Mouse (Mus musculus): ENCODE data around the gene Fbn1. TPM values are rescaled to one million over a fixed set of nuclear protein-coding genes. Genes with fewer than 3 reads are reported as not detected.

The Fbn1 gene
- polyA plus RNA-seq, 1 experiment from 2014 or later: 20.8 TPM

DNA sequence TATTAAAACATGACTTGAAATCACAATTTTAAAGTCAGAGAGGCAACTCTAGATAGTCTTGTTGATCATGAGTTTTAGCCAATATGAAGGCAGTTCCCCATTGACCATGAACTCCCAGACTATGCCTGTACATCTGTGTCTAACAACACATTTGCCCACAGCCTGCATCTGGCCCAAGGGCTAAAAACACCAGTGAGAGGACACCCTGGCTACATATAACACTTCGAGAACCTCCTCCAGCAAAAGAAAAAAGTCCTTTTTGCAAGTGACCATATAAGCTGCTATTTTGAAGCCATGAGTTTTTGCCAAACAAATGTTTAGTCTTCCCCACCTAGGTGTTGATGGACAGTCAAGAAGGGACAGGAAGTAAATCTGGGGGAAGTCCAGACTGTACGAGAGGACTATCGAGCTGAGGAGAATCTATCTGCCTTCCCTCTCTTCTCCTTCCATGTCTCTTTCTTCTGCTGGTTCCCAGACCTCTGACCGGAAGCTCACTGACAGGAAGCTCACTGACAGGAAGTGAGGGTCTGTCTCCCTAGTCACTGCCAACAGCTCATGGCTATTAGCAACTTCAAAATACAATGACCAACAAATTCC is 103.2 kb downstream of the Fbn1 start:
- H3K4me2 ChIP-seq (replicated peaks): no peak overlapping the region
- H3K4me1 ChIP-seq (replicated peaks): no peaks in the 10 kb centered on the region
- no peak overlapping the region for H3K27ac ChIP-seq
- no peaks in the 10 kb centered on the region for H3K27me3 ChIP-seq (replicated peaks)
- no peak overlapping the region for H3K9ac ChIP-seq
- H3K4me3 ChIP-seq (replicated peaks): no peak overlapping the region
- WGBS: 78% methylated on average over 4 of the region's 4 CpGs
- ATAC-seq: no peak
- 0 out of 2 replicates have a peak, but pooled peaks cover 3% of the 10 kb centered on the region for H3K36me3 ChIP-seq
- no peaks in the 10 kb centered on the region for H3K9me3 ChIP-seq

DNA sequence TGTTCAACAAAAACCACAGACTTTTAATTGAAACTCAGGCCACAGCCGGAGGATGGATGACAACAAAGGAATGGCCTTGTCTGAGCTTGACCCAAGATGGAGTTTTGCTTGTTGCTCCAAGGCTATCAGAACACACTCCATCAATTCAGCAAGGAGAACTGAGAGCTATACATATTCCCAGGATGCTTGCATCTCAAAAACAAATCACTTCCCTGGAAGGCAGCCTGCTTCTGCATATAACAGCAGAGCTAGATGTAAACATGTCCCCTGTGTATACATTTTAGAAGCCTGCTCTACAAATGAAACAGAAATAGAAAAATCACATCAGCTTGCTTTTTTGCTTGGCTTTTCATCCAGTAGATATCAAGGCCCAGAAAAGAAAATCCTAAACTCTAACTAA is 105.5 kb downstream of the Fbn1 start:
- Histone ChIP-seq H3K4me2 (replicated peaks) (no peak overlapping the region), H3K4me3 (replicated peaks) (no peak overlapping the region), H3K9me3 (no peaks in the 10 kb centered on the region), H3K36me3 (0 out of 2 replicates have a peak, but pooled peaks cover 3% of the 10 kb centered on the region), H3K9ac (no peak overlapping the region), H3K4me1 (replicated peaks) (no peaks in the 10 kb centered on the region), H3K27ac (no peak overlapping the region), H3K27me3 (replicated peaks) (no peaks in the 10 kb centered on the region)
- WGBS: 63% methylated on average over 1 of the region's 1 CpGs
- no peak for ATAC-seq

DNA sequence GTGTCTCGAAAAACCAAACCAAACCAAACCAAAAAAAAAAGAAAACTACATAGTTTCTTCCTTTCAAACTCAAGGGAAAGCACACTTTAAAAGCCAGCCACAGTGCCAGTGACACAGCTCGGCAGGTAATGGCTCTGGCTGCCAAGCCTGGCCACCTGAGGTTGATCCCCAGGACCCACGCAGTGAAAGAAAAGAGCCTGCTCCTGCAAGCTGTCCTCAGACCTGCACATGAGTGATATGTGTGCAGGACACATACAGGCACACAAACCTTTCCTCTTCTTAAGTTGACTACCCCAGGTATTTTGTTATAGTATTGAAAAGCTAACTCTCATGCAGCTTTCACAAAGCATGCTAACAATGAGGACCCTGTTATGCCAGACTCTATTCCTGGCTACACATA is 107.7 kb downstream of the Fbn1 start:
- WGBS: 92% methylated on average over 3 of the region's 3 CpGs
- Histone ChIP-seq H3K9me3 (no peaks in the 10 kb centered on the region), H3K27me3 (replicated peaks) (no peaks in the 10 kb centered on the region), H3K4me3 (replicated peaks) (no peak overlapping the region), H3K4me2 (replicated peaks) (no peak overlapping the region), H3K4me1 (replicated peaks) (no peaks in the 10 kb centered on the region), H3K9ac (no peak overlapping the region), H3K27ac (no peak overlapping the region), H3K36me3 (0 out of 2 replicates have a peak, but pooled peaks cover 3% of the 10 kb centered on the region)
- ATAC-seq: no peak

DNA sequence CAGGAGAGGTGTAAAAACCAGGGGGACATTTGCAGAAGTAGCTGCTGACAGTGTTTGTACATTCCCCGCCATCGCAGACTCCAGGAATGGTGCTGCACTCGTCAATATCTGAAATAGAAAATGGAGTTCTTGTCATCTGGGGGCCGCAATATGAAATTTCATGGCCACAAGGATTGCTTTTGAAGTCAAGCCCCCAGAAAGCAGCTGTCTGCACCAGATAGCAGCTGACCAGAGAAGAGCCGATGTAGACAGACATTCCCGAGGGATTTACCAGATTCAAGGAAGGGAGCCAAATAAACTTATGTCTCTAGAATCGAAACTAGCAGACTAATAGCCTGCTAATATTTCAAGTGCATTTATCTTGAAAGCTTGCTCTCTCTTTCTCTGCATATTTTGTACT is 110.0 kb downstream of the Fbn1 start:
- no peak overlapping the region for H3K4me3 ChIP-seq (replicated peaks)
- H3K27me3 ChIP-seq (replicated peaks): no peaks in the 10 kb centered on the region
- 0 out of 2 replicates have a peak, but pooled peaks cover 3% of the 10 kb centered on the region for H3K36me3 ChIP-seq
- H3K9ac ChIP-seq: no peak overlapping the region
- ATAC-seq: no peak
- no peaks in the 10 kb centered on the region for H3K9me3 ChIP-seq
- WGBS: 64% methylated on average over 7 of the region's 7 CpGs
- H3K4me1 ChIP-seq (replicated peaks): no peaks in the 10 kb centered on the region
- H3K4me2 ChIP-seq (replicated peaks): no peak overlapping the region
- no peak overlapping the region for H3K27ac ChIP-seq

DNA sequence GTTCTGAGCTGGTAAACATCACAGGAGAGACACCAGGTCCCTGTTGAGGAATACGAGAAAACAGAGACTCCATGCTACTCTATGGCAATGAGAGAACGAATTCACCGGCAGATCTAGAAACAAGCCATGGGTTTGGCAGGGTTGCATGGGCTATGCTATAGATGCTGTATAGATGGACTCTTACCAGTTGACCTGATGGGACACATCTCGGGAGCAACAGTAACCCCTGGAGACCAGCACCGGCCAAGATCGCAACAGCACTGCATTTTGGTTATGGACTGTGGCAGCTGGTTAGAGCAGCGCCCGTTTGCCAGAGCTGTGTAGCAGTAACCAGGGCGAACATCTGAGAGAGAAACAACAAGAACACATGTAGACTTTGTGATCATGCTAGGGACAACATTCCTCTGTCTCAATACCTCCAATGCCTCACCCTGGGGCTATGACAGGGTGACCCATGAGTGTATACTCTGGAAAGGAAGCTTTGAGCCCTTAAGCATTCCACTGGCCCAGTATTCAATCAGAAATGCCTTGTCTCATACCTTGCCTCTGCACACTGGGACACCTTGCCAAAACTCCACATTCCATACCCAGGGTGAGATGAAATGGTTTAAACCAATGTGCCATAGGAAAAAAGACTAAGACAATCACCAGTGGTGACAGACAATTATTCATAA is 113.2 kb downstream of the Fbn1 start:
- no peak overlapping the region for H3K4me2 ChIP-seq (replicated peaks)
- no peaks in the 10 kb centered on the region for H3K36me3 ChIP-seq
- no peak overlapping the region for H3K9ac ChIP-seq
- H3K9me3 ChIP-seq: no peaks in the 10 kb centered on the region
- H3K27me3 ChIP-seq (replicated peaks): no peaks in the 10 kb centered on the region
- ATAC-seq: no peak
- no peaks in the 10 kb centered on the region for H3K4me1 ChIP-seq (replicated peaks)
- H3K4me3 ChIP-seq (replicated peaks): no peak overlapping the region
- 93% methylated on average over 9 of the region's 9 CpGs for WGBS
- no peak overlapping the region for H3K27ac ChIP-seq

DNA sequence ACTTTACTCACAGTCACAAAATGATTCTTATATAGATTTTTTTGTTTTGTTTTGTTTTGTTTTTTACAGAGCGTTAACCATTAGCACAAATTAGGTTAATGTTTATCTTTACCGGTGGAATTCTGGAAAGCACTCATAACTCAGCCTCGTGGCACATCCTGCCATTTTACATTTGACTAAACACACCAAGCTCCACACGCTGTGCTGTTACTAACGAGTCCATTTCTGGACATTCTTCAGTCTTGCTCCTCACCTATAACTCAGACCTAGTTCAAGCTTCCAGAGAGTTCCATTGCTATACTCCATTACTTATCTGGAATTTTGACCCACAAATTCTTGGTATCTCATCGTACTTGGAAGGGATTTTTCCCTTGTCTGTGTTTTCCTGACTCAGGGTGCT is 116.2 kb downstream of the Fbn1 start:
- no peaks in the 10 kb centered on the region for H3K9me3 ChIP-seq
- no peak overlapping the region for H3K9ac ChIP-seq
- H3K36me3 ChIP-seq: no peaks in the 10 kb centered on the region
- no peak for ATAC-seq
- no peak overlapping the region for H3K4me2 ChIP-seq (replicated peaks)
- no peaks in the 10 kb centered on the region for H3K4me1 ChIP-seq (replicated peaks)
- no peak overlapping the region for H3K4me3 ChIP-seq (replicated peaks)
- WGBS: 68% methylated on average over 6 of the region's 6 CpGs
- H3K27me3 ChIP-seq (replicated peaks): no peaks in the 10 kb centered on the region
- H3K27ac ChIP-seq: no peak overlapping the region

DNA sequence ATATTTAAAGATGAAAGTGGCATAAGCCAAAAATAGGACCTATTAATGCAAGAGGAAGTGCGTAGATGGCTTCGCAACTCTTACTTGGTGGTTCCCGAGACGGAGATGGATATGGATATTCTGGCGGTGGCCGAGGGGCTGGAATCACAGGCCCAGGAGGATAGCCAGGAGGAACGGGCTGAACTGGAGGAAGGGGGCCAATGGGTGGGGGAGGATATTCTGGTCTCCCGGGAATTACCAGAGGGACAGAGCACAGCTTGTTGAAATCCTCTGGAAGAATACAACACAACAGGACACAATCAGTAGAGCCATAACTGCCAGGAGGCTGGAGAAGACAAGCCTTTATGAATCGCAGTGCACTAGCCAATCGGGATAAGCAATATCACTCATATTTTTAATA is 118.0 kb downstream of the Fbn1 start:
- Histone ChIP-seq H3K4me2 (replicated peaks) (no peak overlapping the region), H3K4me1 (replicated peaks) (no peaks in the 10 kb centered on the region), H3K27me3 (replicated peaks) (no peaks in the 10 kb centered on the region), H3K4me3 (replicated peaks) (no peak overlapping the region), H3K9me3 (no peaks in the 10 kb centered on the region), H3K36me3 (no peaks in the 10 kb centered on the region; the same call in 1 of the 2 replicates), H3K9ac (no peak overlapping the region), H3K27ac (no peak overlapping the region)
- WGBS: 91% methylated on average over 10 of the region's 10 CpGs
- no peak for ATAC-seq

DNA sequence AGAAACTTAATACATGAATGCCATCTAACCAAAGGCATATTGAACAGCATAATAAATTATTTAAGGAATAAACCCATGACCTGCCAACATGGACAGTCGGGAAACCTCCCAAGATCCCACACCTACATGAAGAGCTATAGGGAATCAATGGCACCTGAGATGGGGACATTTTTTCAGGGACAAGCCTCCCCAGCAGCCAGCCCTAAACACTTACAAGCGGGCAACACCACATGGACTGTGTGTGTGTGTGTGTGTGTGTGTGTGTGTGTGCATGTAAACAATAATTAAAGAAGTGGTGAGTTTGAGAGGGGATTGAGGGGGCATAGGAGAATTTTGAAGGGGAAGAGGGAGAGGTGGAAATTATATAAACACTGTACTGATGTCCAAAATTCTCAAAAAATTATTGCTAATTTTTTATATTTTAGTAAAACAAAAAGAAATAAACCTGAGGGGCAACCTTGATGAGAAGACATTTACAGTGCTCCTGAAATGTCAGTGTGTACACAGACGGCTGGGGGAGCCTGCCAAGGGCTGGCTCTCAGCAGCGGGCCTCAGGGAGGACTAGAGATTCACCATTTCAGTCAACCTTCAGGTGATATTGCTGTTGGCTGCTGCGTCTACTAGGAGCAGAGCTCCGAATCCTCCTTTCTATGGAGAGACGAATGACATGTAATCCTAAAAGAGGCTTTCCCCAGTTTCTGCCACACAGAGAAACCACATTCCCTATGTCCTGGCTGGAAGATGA is 121.4 kb downstream of the Fbn1 start:
- no peak overlapping the region for H3K27ac ChIP-seq
- ATAC-seq: no peak
- WGBS: 75% methylated on average over 7 of the region's 7 CpGs
- H3K9me3 ChIP-seq: no peaks in the 10 kb centered on the region
- no peaks in the 10 kb centered on the region for H3K4me1 ChIP-seq (replicated peaks)
- H3K4me2 ChIP-seq (replicated peaks): no peak overlapping the region
- H3K27me3 ChIP-seq (replicated peaks): no peaks in the 10 kb centered on the region
- no peak overlapping the region for H3K4me3 ChIP-seq (replicated peaks)
- H3K9ac ChIP-seq: no peak overlapping the region
- H3K36me3 ChIP-seq: no peaks in the 10 kb centered on the region; the same call in 1 of the 2 replicates

DNA sequence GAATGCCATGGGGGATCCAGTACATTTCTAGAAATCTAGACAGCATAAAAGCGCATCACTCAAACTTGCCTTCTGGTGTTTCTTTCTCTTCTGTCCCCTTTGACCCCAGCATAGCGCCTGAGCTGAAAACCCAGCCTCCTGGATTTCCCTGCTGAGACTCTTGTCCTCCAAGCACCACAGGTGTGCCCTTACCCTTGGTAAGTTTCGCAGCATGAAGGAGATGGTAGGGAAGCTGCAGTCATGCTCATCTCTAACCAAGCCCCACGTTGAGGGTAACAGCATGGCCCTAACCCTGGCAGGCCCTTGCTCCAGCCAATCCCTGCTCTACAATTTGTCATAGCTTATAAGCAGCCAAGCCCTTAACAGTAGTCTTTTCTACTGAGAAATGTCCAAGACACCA is 122.9 kb downstream of the Fbn1 start:
- H3K4me1 ChIP-seq (replicated peaks): no peaks in the 10 kb centered on the region
- no peak for ATAC-seq
- no peak overlapping the region for H3K27ac ChIP-seq
- H3K9me3 ChIP-seq: no peaks in the 10 kb centered on the region
- 69% methylated on average over 4 of the region's 4 CpGs for WGBS
- H3K9ac ChIP-seq: no peak overlapping the region
- H3K36me3 ChIP-seq: no peaks in the 10 kb centered on the region; the same call in 1 of the 2 replicates
- H3K4me2 ChIP-seq (replicated peaks): no peak overlapping the region
- no peaks in the 10 kb centered on the region for H3K27me3 ChIP-seq (replicated peaks)
- no peak overlapping the region for H3K4me3 ChIP-seq (replicated peaks)

DNA sequence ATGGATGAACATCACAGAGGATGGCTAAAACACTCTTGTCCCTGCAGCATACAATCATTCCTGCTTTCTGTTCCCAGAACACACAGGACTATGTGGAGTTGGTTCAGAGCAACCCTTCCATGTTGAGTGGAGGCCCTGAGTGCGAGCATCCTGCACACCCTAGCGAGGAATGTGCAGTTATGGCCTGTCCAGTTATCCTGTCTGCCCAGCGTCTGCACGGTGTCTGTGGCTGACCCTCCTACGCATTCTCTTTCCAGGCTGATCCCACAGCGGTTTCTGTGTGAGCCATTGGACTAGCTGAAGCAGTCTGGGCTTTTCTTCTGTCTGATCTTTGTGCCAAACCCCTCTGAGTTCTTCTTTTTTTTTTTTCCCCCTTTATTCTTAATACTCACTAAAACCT is 123.4 kb downstream of the Fbn1 start:
- H3K4me2 ChIP-seq (replicated peaks): no peak overlapping the region
- no peak for ATAC-seq
- H3K4me3 ChIP-seq (replicated peaks): no peak overlapping the region
- no peaks in the 10 kb centered on the region for H3K9me3 ChIP-seq
- no peaks in the 10 kb centered on the region for H3K27me3 ChIP-seq (replicated peaks)
- no peaks in the 10 kb centered on the region for H3K4me1 ChIP-seq (replicated peaks)
- H3K9ac ChIP-seq: no peak overlapping the region
- no peaks in the 10 kb centered on the region; the same call in 1 of the 2 replicates for H3K36me3 ChIP-seq
- 80% methylated on average over 6 of the region's 6 CpGs for WGBS
- H3K27ac ChIP-seq: no peak overlapping the region

DNA sequence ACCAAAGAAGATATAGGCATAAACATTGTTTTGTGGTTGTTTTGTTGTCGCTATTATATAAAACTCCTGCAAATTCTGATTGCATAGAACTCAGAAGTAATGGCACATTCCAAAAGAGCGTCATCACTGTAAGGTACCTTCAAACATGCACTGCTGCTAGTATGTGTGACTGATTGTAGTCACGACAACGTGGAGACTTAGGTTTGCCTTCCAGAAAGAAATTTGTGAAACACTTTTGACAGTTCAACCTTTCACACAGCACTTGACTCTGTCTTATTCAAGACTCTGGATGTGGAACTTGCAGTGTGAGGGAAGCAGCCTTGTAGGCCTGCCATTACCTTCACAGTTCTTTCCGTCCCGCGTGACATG is 124.5 kb downstream of the Fbn1 start:
- no peak for ATAC-seq
- WGBS: 90% methylated on average over 7 of the region's 7 CpGs
- no peaks in the 10 kb centered on the region for H3K27me3 ChIP-seq (replicated peaks)
- no peak overlapping the region for H3K4me2 ChIP-seq (replicated peaks)
- no peak overlapping the region for H3K27ac ChIP-seq
- H3K4me1 ChIP-seq (replicated peaks): no peaks in the 10 kb centered on the region
- H3K9ac ChIP-seq: no peak overlapping the region
- no peaks in the 10 kb centered on the region for H3K9me3 ChIP-seq
- H3K36me3 ChIP-seq: no peaks in the 10 kb centered on the region; the same call in 1 of the 2 replicates
- H3K4me3 ChIP-seq (replicated peaks): no peak overlapping the region

DNA sequence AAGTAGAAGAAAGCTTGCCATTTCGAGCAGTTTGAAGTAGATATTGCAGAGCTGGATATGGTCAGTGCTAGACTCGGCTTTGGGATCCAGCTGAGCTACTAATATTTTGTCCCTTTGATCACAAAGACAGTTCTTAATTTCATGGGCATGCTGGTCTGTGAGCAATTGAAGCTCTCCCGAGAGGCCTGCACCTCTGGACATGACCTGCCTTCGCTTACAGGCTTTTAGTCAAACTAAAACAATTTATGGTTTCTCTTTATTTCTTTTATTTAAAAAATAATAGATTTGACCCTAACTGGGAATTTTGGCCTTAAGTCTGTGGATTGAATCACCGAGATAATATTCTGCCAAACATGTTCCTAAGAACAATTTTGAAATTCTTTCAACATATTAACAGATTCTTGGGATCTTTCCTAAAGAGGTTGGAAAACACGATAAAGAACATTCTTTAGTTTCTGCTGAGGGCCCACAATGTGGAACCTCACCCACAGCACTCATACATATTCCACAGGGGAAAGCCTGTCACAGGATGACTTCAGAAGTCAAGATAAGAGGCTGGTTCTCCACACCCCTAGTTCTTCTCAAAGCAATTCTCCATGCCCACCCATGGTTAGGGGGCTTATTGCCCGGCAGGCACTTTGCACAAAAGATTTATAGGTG is 125.0 kb downstream of the Fbn1 start:
- Histone ChIP-seq H3K4me3 (replicated peaks) (no peak overlapping the region), H3K9me3 (no peaks in the 10 kb centered on the region), H3K27ac (no peak overlapping the region), H3K9ac (no peak overlapping the region), H3K27me3 (replicated peaks) (no peaks in the 10 kb centered on the region), H3K4me2 (replicated peaks) (no peak overlapping the region), H3K4me1 (replicated peaks) (no peaks in the 10 kb centered on the region), H3K36me3 (no peaks in the 10 kb centered on the region; the same call in 1 of the 2 replicates)
- 78% methylated on average over 7 of the region's 7 CpGs for WGBS
- no peak for ATAC-seq

All from intestine, embryonic 15.5 days (tissue).